Mouse (Mus musculus) lung, postnatal 0 days (tissue): ENCODE measurements around the gene Mov10. TPM values are rescaled to one million over a fixed set of nuclear protein-coding genes. Genes with fewer than 3 reads are reported as not detected.

Experiments
- ATAC-seq: fragments of 200-750 bp; cut with Nextera tagmentation; 2 replicates; pipeline ENCODE4 v1.8.0; 2017; ENCODE audit warnings: moderate library complexity
- DNase-seq: peaks from one replicate; pipeline ENCODE4 v3.0.0-alpha.2; 2016; ENCODE audit warnings: low spot score
- H3K27ac ChIP-seq: fragments of 300-500 bp; sonication (generic); 2 replicates; pipeline ENCODE4 v1.5.1; 2014; ENCODE audit warnings: antibody characterized with exemption, mild to moderate bottlenecking, low read length, mixed read lengths
- H3K27me3 ChIP-seq: fragments of 300-500 bp; sonication (generic); replicated peaks from 2 replicates; pipeline ENCODE4 v1.6.1; 2014; ENCODE audit warnings: low read length, mixed read lengths; ENCODE audit not compliant: insufficient read depth
- H3K36me3 ChIP-seq: fragments of 300-500 bp; sonication (generic); 2 replicates; pipeline ENCODE4 v1.6.1; 2014; ENCODE audit warnings: low read length, mixed read lengths; ENCODE audit not compliant: insufficient read depth
- H3K4me1 ChIP-seq: fragments of 300-500 bp; sonication (generic); 2 replicates; pipeline ENCODE4 v1.6.1; 2014; ENCODE audit warnings: antibody characterized with exemption, low read depth, low read length, mixed read lengths; ENCODE audit not compliant: insufficient read depth
- H3K4me2 ChIP-seq: fragments of 300-500 bp; sonication (generic); replicated peaks from 2 replicates; pipeline ENCODE4 v1.6.1; 2014; ENCODE audit warnings: low read depth, mild to moderate bottlenecking, low read length, moderate library complexity, mixed read lengths
- H3K4me3 ChIP-seq: fragments of 300-500 bp; sonication (generic); 2 replicates; pipeline ENCODE4 v1.5.1; 2014; ENCODE audit warnings: low read depth, low read length
- H3K9ac ChIP-seq: fragments of 300-500 bp; sonication (generic); replicated peaks from 2 replicates; pipeline ENCODE4 v1.6.1; 2014; ENCODE audit warnings: low read depth, mild to moderate bottlenecking
- H3K9me3 ChIP-seq: fragments of 300-500 bp; sonication (generic); 2 replicates; pipeline ENCODE4 v1.6.1; 2016; ENCODE audit warnings: low read length, mixed read lengths
- CTCF ChIP-seq: IDR thresholded peaks from 2 replicates; pipeline ENCODE4 v1.5.1; 2016; ENCODE audit warnings: antibody characterized with exemption, mild to moderate bottlenecking
- EP300 ChIP-seq: IDR thresholded peaks from 2 replicates; pipeline ENCODE4 v1.6.1; 2016; ENCODE audit warnings: antibody characterized with exemption, mild to moderate bottlenecking, control low read depth
- WGBS: fragments of 180-500 bp; shearing (Covaris S2); extraction: QIAGEN DNeasy Blood & Tissue Kit; methylation state at CpG from one replicate; pipeline ENCODE4 v1.1.7; 2014; 5-methylcytosine and 5-hydroxymethylcytosine counted together
- polyA plus RNA-seq: library from polyadenylated mRNA; unstranded; fragments of >200 nt; fragmentation: Nextera tagmentation; extraction: Ambion mirVana; gene quantifications from 2 replicates; pipeline ENCODE4 v1.2.1, GENCODE M21; 2015

Gene Mov10
- polyA plus RNA-seq, 1 experiment from 2014 or later, result 22.2 TPM

GRCm38 (mm10) chr3:104792360-104793270 lies 25.7 kb downstream of the Mov10 start:
- 55% methylated on average over 15 of the region's 15 CpGs for WGBS
- H3K4me1 ChIP-seq, result peaks cover 27% of the 10 kb centered on the region
- H3K27me3 ChIP-seq, result no peaks in the 10 kb centered on the region
- no peak overlapping the region for H3K4me2 ChIP-seq
- ATAC-seq (no peak), DNase-seq (no peak)
- no peak for TF ChIP-seq CTCF
- no peak for TF ChIP-seq EP300
- no peaks in the 10 kb centered on the region for H3K9me3 ChIP-seq
- no peak overlapping the region for H3K9ac ChIP-seq
- no peak overlapping the region for H3K4me3 ChIP-seq
- H3K36me3 ChIP-seq, result peaks cover 27% of the 10 kb centered on the region; the same call in 1 of the 2 replicates
- no peak overlapping the region for H3K27ac ChIP-seq

DNA sequence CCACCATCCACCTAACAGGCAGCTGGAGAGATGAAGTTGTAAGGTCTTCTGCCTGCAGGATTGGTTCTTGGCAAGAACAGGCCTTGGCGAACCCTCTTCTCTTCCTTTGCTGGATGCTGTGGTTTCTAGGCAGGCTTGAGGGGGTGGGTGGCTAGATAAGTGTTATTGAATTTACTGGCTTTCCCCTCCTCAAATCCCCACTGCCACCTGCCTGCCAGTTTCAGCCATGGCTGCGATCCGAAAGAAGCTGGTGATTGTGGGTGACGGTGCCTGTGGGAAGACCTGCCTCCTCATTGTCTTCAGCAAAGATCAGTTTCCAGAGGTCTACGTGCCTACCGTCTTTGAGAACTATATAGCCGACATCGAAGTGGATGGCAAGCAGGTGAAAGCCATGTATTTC lies 26.7 kb downstream of the Mov10 start:
- H3K4me1 ChIP-seq, result peaks cover 27% of the 10 kb centered on the region
- no peaks in the 10 kb centered on the region for H3K9me3 ChIP-seq
- ATAC-seq, result no peak
- H3K27me3 ChIP-seq, result no peaks in the 10 kb centered on the region
- peaks cover 25% of the 10 kb centered on the region; the same call in 1 of the 2 replicates for H3K36me3 ChIP-seq
- H3K4me2 ChIP-seq, result peak overlapping the region; percentile 66
- 0 out of 2 replicates have a peak overlapping the region, but pooled peaks have one; percentile 88 for H3K27ac ChIP-seq
- TF ChIP-seq CTCF (no peak), EP300 (no peak)
- H3K4me3 ChIP-seq, result no peak overlapping the region
- no peak overlapping the region for H3K9ac ChIP-seq
- no peak for DNase-seq
- 85% methylated on average over 8 of the region's 8 CpGs for WGBS

- H3K27ac ChIP-seq, result peak overlapping the region; percentile 88
- WGBS, result 33% methylated on average over 3 of the region's 4 CpGs
- peak overlapping the region; percentile 62 for H3K4me3 ChIP-seq
- TF ChIP-seq EP300 (no peak), CTCF (no peak)
- peaks cover 27% of the 10 kb centered on the region for H3K4me1 ChIP-seq
- H3K27me3 ChIP-seq, result no peaks in the 10 kb centered on the region
- ATAC-seq (no peak), DNase-seq (no peak)
- no peaks in the 10 kb centered on the region for H3K9me3 ChIP-seq
- H3K9ac ChIP-seq, result peak overlapping the region; percentile 71
- H3K4me2 ChIP-seq, result peak overlapping the region; percentile 66
- H3K36me3 ChIP-seq, result peaks cover 22% of the 10 kb centered on the region; the same call in 1 of the 2 replicates
Measured at GRCm38 (mm10) chr3:104791017-104791416, 27.3 kb downstream of the Mov10 start.

DNA sequence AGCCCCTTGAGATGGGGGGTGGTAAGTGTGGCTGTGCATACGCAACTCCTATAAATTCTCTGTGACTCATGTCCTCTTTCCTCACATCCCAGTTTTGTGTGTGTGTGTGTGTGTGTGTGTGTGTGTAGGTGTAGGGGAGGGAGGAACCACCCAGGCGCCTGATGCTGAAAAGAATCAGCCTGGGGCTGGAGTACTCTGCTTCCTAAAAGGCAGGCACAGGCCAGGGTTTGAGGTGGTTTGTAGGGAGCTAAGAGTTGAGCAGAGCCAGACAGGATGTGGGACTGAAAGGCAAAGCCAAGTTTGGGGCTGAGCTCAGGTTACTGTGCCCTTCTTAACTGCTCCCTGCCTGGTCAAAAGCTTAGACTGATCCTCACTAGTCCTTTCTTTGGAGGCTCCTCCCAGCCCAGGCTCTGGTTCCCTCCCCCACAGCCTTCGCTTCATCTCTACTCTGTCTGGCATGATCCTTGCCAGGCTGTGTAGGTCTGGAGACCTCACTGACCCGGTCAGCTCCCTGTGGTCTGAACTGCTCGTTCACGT lies 27.9 kb downstream of the Mov10 start:
- peaks cover 17% of the 10 kb centered on the region; the same call in 1 of the 2 replicates for H3K36me3 ChIP-seq
- peaks cover 27% of the 10 kb centered on the region for H3K4me1 ChIP-seq
- no peak for TF ChIP-seq CTCF
- 0 out of 2 replicates have a peak, but pooled peaks have one; percentile 24 for TF ChIP-seq EP300
- DNase-seq (peak; percentile 73), ATAC-seq (no peak; the same call in 1 of the 2 replicates)
- H3K27me3 ChIP-seq, result no peaks in the 10 kb centered on the region
- 13% methylated on average over 6 of the region's 6 CpGs for WGBS
- peak overlapping the region; percentile 62 for H3K4me3 ChIP-seq
- H3K9ac ChIP-seq, result peak overlapping the region; percentile 71
- H3K9me3 ChIP-seq, result no peaks in the 10 kb centered on the region
- H3K27ac ChIP-seq, result peak overlapping the region; percentile 88
- peak overlapping the region; percentile 66 for H3K4me2 ChIP-seq

DNA sequence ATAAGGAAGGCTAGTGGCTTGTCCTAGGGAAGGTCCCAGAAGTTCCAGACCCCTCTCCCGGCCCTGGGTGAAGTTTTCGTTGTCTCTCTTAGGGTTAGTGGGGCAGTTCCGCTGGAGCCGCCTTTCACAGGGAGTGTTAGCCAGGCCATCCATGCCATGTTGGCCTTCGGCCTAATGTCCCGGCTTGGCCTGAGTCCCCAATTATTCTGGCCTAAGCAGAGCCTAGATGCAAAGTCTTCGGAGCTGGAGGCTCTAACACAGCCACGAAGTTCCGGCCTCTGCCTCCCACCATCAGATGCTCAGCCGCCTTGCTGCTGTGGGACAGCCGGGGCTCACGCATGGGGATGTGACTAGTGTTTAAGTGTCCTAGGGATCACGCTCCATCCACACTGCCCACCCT lies 28.5 kb downstream of the Mov10 start:
- Histone ChIP-seq H3K27ac (peak overlapping the region; percentile 88), H3K4me2 (peak overlapping the region; percentile 66), H3K9ac (peak overlapping the region; percentile 71), H3K4me1 (peaks cover 23% of the 10 kb centered on the region), H3K9me3 (no peaks in the 10 kb centered on the region), H3K27me3 (no peaks in the 10 kb centered on the region), H3K36me3 (peaks cover 13% of the 10 kb centered on the region; the same call in 1 of the 2 replicates), H3K4me3 (peak overlapping the region; percentile 62)
- WGBS, result 32% methylated on average over 13 of the region's 13 CpGs
- TF ChIP-seq CTCF (no peak), EP300 (no peak)
- peak; percentile 29 for DNase-seq
- ATAC-seq, result no peak

- Histone ChIP-seq H3K36me3 (peaks cover 13% of the 10 kb centered on the region; the same call in 1 of the 2 replicates), H3K4me2 (peak overlapping the region; percentile 66), H3K4me1 (peaks cover 20% of the 10 kb centered on the region), H3K9ac (peak overlapping the region; percentile 71), H3K27me3 (no peaks in the 10 kb centered on the region), H3K4me3 (peak overlapping the region; percentile 62), H3K9me3 (no peaks in the 10 kb centered on the region), H3K27ac (peak overlapping the region; percentile 88)
- TF ChIP-seq CTCF (no peak), EP300 (no peak)
- WGBS, result 8% methylated on average over 10 of the region's 10 CpGs
- ATAC-seq, result peak; percentile 8
- DNase-seq, result no peak
Measured at GRCm38 (mm10) chr3:104789312-104789605, 29.1 kb downstream of the Mov10 start.
